Mouse (Mus musculus): Measurements from ENCODE around the gene Wdr74.

DNA sequence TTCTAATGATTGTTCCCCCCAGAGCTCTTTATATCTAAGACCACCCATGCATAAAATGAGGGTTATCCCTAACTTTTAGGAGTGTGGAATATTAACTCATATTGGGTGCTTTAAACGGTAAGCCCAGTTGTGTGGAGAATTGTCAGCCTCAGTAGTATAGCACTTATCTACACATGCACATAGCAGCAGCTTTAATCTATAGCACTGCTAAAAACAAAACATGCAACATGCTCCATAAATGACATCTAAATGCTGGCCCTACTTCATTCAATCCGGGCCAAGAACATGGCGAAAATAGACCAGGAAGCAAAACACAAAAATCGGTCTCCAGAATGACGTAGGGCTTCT, 13.1 kb upstream of the Wdr74 start:
- TF ChIP-seq POLR2A (IDR thresholded peaks at IDR 0.05; ENCODE audit: insufficient read depth, low read depth, low read length) (no peak), CTCF (IDR thresholded peaks at IDR 0.05) (no peak), EP300 (IDR thresholded peaks at IDR 0.05; ENCODE audit: insufficient read depth, low read depth, low read length) (no peak)
